Mouse (Mus musculus) stomach, embryonic 14.5 days (tissue): ENCODE data around the gene Gm8947. TPM values are rescaled to one million over a fixed set of nuclear protein-coding genes. Genes with fewer than 3 reads are reported as not detected.
A peak's percentile ranks its signal among the peaks of the same experiment; 100 is the strongest.
"Not testable (repeated sequence)": the region's sequence is repeated elsewhere in the genome, so short reads cannot be mapped to it uniquely, and the experiment has no call there.

Experiments
- ATAC-seq: fragments of 200-750 bp; cut with Nextera tagmentation; 2 replicates; pipeline ENCODE4 v1.8.0; 2017; ENCODE audit warnings: low read depth, moderate TSS enrichment; ENCODE audit not compliant: insufficient number of reproducible peaks, insufficient read depth, low FRiP score
- H3K27ac ChIP-seq: fragments of 300-500 bp; sonication (generic); 2 replicates; pipeline ENCODE4 v1.5.1; 2014; ENCODE audit warnings: mild to moderate bottlenecking, low read length, moderate library complexity, mixed read lengths
- H3K27me3 ChIP-seq: fragments of 300-500 bp; sonication (generic); 2 replicates; pipeline ENCODE4 v1.6.1; 2014; ENCODE audit warnings: low read length, control low read depth, mixed read lengths; ENCODE audit not compliant: control insufficient read depth, insufficient read depth
- H3K36me3 ChIP-seq: fragments of 300-500 bp; sonication (generic); 2 replicates; pipeline ENCODE4 v1.6.1; 2014; ENCODE audit warnings: mild to moderate bottlenecking, control low read depth, low read length, moderate library complexity, mixed read lengths; ENCODE audit not compliant: control insufficient read depth, insufficient read depth
- H3K4me1 ChIP-seq: fragments of 300-500 bp; sonication (generic); 2 replicates; pipeline ENCODE4 v1.6.1; 2014; ENCODE audit warnings: low read length, control low read depth, mixed read lengths; ENCODE audit not compliant: control insufficient read depth, insufficient read depth
- H3K4me2 ChIP-seq: fragments of 300-500 bp; sonication (generic); replicated peaks from 2 replicates; pipeline ENCODE4 v1.6.1; 2014; ENCODE audit warnings: low read depth, low read length, control low read depth
- H3K4me3 ChIP-seq: fragments of 300-500 bp; sonication (generic); 2 replicates; pipeline ENCODE4 v1.5.1; 2014; ENCODE audit warnings: low read depth, low read length, control low read depth
- H3K9ac ChIP-seq: fragments of 300-500 bp; sonication (generic); replicated peaks from 2 replicates; pipeline ENCODE4 v1.6.1; 2014; ENCODE audit warnings: low read depth, mild to moderate bottlenecking, control low read depth, low read length, moderate library complexity, mixed read lengths
- H3K9me3 ChIP-seq: fragments of 300-500 bp; sonication (generic); 2 replicates; pipeline ENCODE4 v1.6.1; 2016; ENCODE audit warnings: low read depth, low read length, control low read depth; ENCODE audit not compliant: control insufficient read depth
- WGBS: fragments of 180-500 bp; shearing (Covaris S2); extraction: QIAGEN DNeasy Blood & Tissue Kit; methylation state at CpG from one replicate; pipeline ENCODE4 v1.1.7; 2014; 5-methylcytosine and 5-hydroxymethylcytosine counted together
- polyA plus RNA-seq: library from polyadenylated mRNA; unstranded; fragments of >200 nt; fragmentation: Nextera tagmentation; extraction: Ambion mirVana; gene quantifications from 2 replicates; pipeline ENCODE4 v1.2.1, GENCODE M21; 2014

The Gm8947 gene
- polyA plus RNA-seq, 1 experiment from 2014 or later: not detected

GRCm38 (mm10) chr1:151192739-151193138, 563 bp downstream of the Gm8947 start:
- H3K27ac ChIP-seq, ATAC-seq, H3K9me3 ChIP-seq, H3K4me3 ChIP-seq, H3K4me1 ChIP-seq, H3K4me2 ChIP-seq, H3K27me3 ChIP-seq, H3K36me3 ChIP-seq, H3K9ac ChIP-seq: not testable (repeated sequence)
- 92% methylated on average over 14 of the region's 15 CpGs for WGBS

GRCm38 (mm10) chr1:151195986-151196385, 3.8 kb downstream of the Gm8947 start:
- H3K36me3 ChIP-seq, H3K4me3 ChIP-seq, H3K27me3 ChIP-seq, H3K27ac ChIP-seq, H3K9ac ChIP-seq, ATAC-seq, H3K4me2 ChIP-seq, H3K4me1 ChIP-seq, H3K9me3 ChIP-seq: not testable (repeated sequence)
- 55% methylated on average over 4 of the region's 4 CpGs for WGBS

GRCm38 (mm10) chr1:151196690-151197089, 4.5 kb downstream of the Gm8947 start:
- not testable (repeated sequence) for H3K9ac ChIP-seq, H3K27me3 ChIP-seq, H3K4me1 ChIP-seq, H3K36me3 ChIP-seq, ATAC-seq, H3K9me3 ChIP-seq, H3K27ac ChIP-seq, H3K4me2 ChIP-seq, H3K4me3 ChIP-seq
- 74% methylated on average over 3 of the region's 3 CpGs for WGBS

- not testable (repeated sequence) for H3K4me3 ChIP-seq, H3K36me3 ChIP-seq, H3K4me1 ChIP-seq, H3K27me3 ChIP-seq, H3K4me2 ChIP-seq, ATAC-seq, H3K9ac ChIP-seq, H3K9me3 ChIP-seq, H3K27ac ChIP-seq
- WGBS: 83% methylated on average over 2 of the region's 4 CpGs
Observed at GRCm38 (mm10) chr1:151198120-151198519, 5.9 kb downstream of the Gm8947 start, which contains the start of gene Gm47995. TSS of gene Gm47995 (plus strand) at chr1:151198448.

GRCm38 (mm10) chr1:151200620-151201019, 8.4 kb downstream of the Gm8947 start:
- not testable (repeated sequence) for H3K27me3 ChIP-seq, H3K9ac ChIP-seq, H3K4me3 ChIP-seq, H3K4me1 ChIP-seq, ATAC-seq, H3K36me3 ChIP-seq, H3K9me3 ChIP-seq, H3K4me2 ChIP-seq, H3K27ac ChIP-seq

GRCm38 (mm10) chr1:151202771-151203170, 10.6 kb downstream of the Gm8947 start:
- not testable (repeated sequence) for H3K36me3 ChIP-seq, H3K4me3 ChIP-seq, H3K27ac ChIP-seq, H3K27me3 ChIP-seq, H3K4me2 ChIP-seq, ATAC-seq, H3K9ac ChIP-seq, H3K9me3 ChIP-seq, H3K4me1 ChIP-seq
- 75% methylated on average over 3 of the region's 5 CpGs for WGBS

GRCm38 (mm10) chr1:151203818-151204217, 11.6 kb downstream of the Gm8947 start, which contains the start of gene 3110040M04Rik:
TSS of gene 3110040M04Rik (plus strand) at chr1:151204121.
- H3K27me3 ChIP-seq, H3K9ac ChIP-seq, H3K36me3 ChIP-seq, H3K9me3 ChIP-seq, H3K4me2 ChIP-seq, H3K27ac ChIP-seq, ATAC-seq, H3K4me3 ChIP-seq, H3K4me1 ChIP-seq: not testable (repeated sequence)
- no CpG with 5 or more reads among the region's 6 CpGs for WGBS

GRCm38 (mm10) chr1:151208493-151208892, 16.3 kb downstream of the Gm8947 start:
- H3K4me2 ChIP-seq, H3K4me3 ChIP-seq, H3K9ac ChIP-seq, H3K27me3 ChIP-seq, H3K9me3 ChIP-seq, H3K27ac ChIP-seq, H3K4me1 ChIP-seq, H3K36me3 ChIP-seq: not testable (repeated sequence)
- 71% methylated on average over 3 of the region's 5 CpGs for WGBS
- peak; percentile 42; the same call in 1 of the 2 replicates for ATAC-seq

GRCm38 (mm10) chr1:151208944-151209343, 16.8 kb downstream of the Gm8947 start:
- H3K9ac ChIP-seq, ATAC-seq, H3K4me1 ChIP-seq, H3K27ac ChIP-seq, H3K27me3 ChIP-seq, H3K4me3 ChIP-seq, H3K9me3 ChIP-seq, H3K36me3 ChIP-seq, H3K4me2 ChIP-seq: not testable (repeated sequence)
